Mouse (Mus musculus) MEL (cell line): ENCODE measurements around the gene Olfr1261. TPM values are rescaled to one million over a fixed set of nuclear protein-coding genes. Genes with fewer than 3 reads are reported as not detected.

Source experiments
- DNase-seq: peaks from one replicate; pipeline ENCODE4 v3.0.0; 2011; ENCODE audit warnings: low read depth, low spot score
- H3K27ac ChIP-seq: 2 replicates; pipeline ENCODE4 v1.5.1; 2012; ENCODE audit warnings: low read depth, mild to moderate bottlenecking, control low read depth, low read length, moderate library complexity; ENCODE audit not compliant: control insufficient read depth
- H3K27me3 ChIP-seq, 2 experiments: fragments of 150-350 bp in 1 of 2; sonication (generic) in 1 of 2; 2 replicates each; pipeline ENCODE4 v1.6.1; 2012; ENCODE audit warnings: low read length in 2 of 2, mild to moderate bottlenecking in 2 of 2, improper control_type of control experiment in 1 of 2, moderate library complexity in 1 of 2; ENCODE audit not compliant: insufficient read depth in 2 of 2, control insufficient read depth in 1 of 2
- H3K36me3 ChIP-seq, 2 experiments: 2 replicates each; pipeline ENCODE4 v1.6.1; 2012 to 2014; ENCODE audit warnings: low read length in 2 of 2, improper control_type of control experiment in 1 of 2, inconsistent platforms in 1 of 2, mild to moderate bottlenecking in 1 of 2; ENCODE audit not compliant: insufficient read depth in 2 of 2, control insufficient read depth in 1 of 2
- H3K4me1 ChIP-seq, 2 experiments: fragments of 150-350 bp in 1 of 2; sonication (generic) in 1 of 2; 2 replicates each; pipeline ENCODE4 v1.6.1; 2012; ENCODE audit warnings: low read length in 2 of 2, improper control_type of control experiment in 1 of 2, mild to moderate bottlenecking in 1 of 2; ENCODE audit not compliant: insufficient read depth in 2 of 2, control insufficient read depth in 1 of 2
- H3K4me3 ChIP-seq, 2 experiments: fragments of 150-350 bp in 1 of 2; sonication (generic) in 1 of 2; 2 replicates each; pipeline ENCODE4 v1.5.1; 2012; ENCODE audit warnings: low read depth in 2 of 2, low read length in 2 of 2, mild to moderate bottlenecking in 2 of 2, moderate library complexity in 2 of 2, control low read depth in 1 of 2, improper control_type of control experiment in 1 of 2; ENCODE audit not compliant: control insufficient read depth in 1 of 2, insufficient read depth in 1 of 2
- H3K79me2 ChIP-seq: 2 replicates; pipeline ENCODE4 v1.6.1; 2012; ENCODE audit warnings: mild to moderate bottlenecking, low read length, moderate library complexity; ENCODE audit not compliant: control insufficient read depth, poor library complexity, insufficient read depth
- H3K9ac ChIP-seq: 2 replicates; pipeline ENCODE4 v1.6.1; 2012; ENCODE audit warnings: low read depth, mild to moderate bottlenecking, control low read depth, low read length, moderate library complexity; ENCODE audit not compliant: control insufficient read depth, poor library complexity, severe bottlenecking
- H3K9me3 ChIP-seq: fragments of 150-350 bp; sonication (generic); replicated peaks from 2 replicates; pipeline ENCODE4 v1.6.1; 2012; ENCODE audit warnings: mild to moderate bottlenecking, low read length, improper control_type of control experiment, moderate library complexity; ENCODE audit not compliant: insufficient read depth
- CTCF ChIP-seq, 3 experiments: IDR thresholded peaks in 2 of 3; conservative IDR thresholded peaks in 1 of 3; 2 replicates each; pipeline ENCODE4 v1.5.1; 2011 to 2012; ENCODE audit warnings: low read length in 3 of 3, low read depth in 2 of 3, mild to moderate bottlenecking in 2 of 3, improper control_type of control experiment in 1 of 3, inconsistent platforms in 1 of 3, mixed read lengths in 1 of 3, moderate library complexity in 1 of 3; ENCODE audit not compliant: control insufficient read depth in 1 of 3, insufficient read depth in 1 of 3, poor library complexity in 1 of 3, severe bottlenecking in 1 of 3
- E2F4 ChIP-seq: IDR thresholded peaks from 2 replicates; pipeline ENCODE4 v1.6.1; 2011; ENCODE audit warnings: low read depth, low read length, improper control_type of control experiment, borderline replicate concordance
- ELF1 ChIP-seq: IDR thresholded peaks from 2 replicates; pipeline ENCODE4 v1.6.1; 2014; ENCODE audit warnings: low read depth, mild to moderate bottlenecking, inconsistent platforms, low read length, improper control_type of control experiment, moderate library complexity
- HCFC1 ChIP-seq: IDR thresholded peaks from 2 replicates; pipeline ENCODE4 v1.6.1; 2012; ENCODE audit warnings: low read depth, mild to moderate bottlenecking, inconsistent platforms, low read length, improper control_type of control experiment, moderate library complexity
- JUND ChIP-seq: IDR thresholded peaks from 2 replicates; pipeline ENCODE4 v1.6.1; 2011; ENCODE audit warnings: low read depth, mild to moderate bottlenecking, improper control_type of control experiment, low read length
- MAFK ChIP-seq: IDR thresholded peaks from 2 replicates; pipeline ENCODE4 v1.6.1; 2011; ENCODE audit warnings: low read depth, mild to moderate bottlenecking, low read length, improper control_type of control experiment, borderline replicate concordance
- MAZ ChIP-seq: IDR thresholded peaks from 2 replicates; pipeline ENCODE4 v1.6.1; 2012; ENCODE audit warnings: low read depth, mild to moderate bottlenecking, inconsistent platforms, low read length, improper control_type of control experiment
- MXI1 ChIP-seq: IDR thresholded peaks from 2 replicates; pipeline ENCODE4 v1.6.1; 2011; ENCODE audit warnings: mild to moderate bottlenecking, low read depth, low read length, improper control_type of control experiment
- MYB ChIP-seq: IDR thresholded peaks from 2 replicates; pipeline ENCODE4 v1.6.1; 2011; ENCODE audit warnings: mild to moderate bottlenecking, low read depth, low read length, improper control_type of control experiment
- MYC ChIP-seq: IDR thresholded peaks from 2 replicates; pipeline ENCODE4 v1.6.1; 2011; ENCODE audit warnings: low read depth, mild to moderate bottlenecking, low read length, improper control_type of control experiment, moderate library complexity
- POLR2A ChIP-seq, 2 experiments: IDR thresholded peaks; 2 replicates each; pipeline ENCODE4 v1.6.1; 2011 to 2012; ENCODE audit warnings: low read length in 2 of 2, mild to moderate bottlenecking in 2 of 2, control low read depth in 1 of 2, improper control_type of control experiment in 1 of 2, low read depth in 1 of 2, moderate library complexity in 1 of 2; ENCODE audit not compliant: control insufficient read depth in 1 of 2, insufficient read depth in 1 of 2, poor library complexity in 1 of 2
- POLR2AphosphoS2 ChIP-seq: IDR thresholded peaks from 2 replicates; pipeline ENCODE4 v1.6.1; 2011; ENCODE audit warnings: low read length, improper control_type of control experiment
- SMC3 ChIP-seq: IDR thresholded peaks from 2 replicates; pipeline ENCODE4 v1.6.1; 2011; ENCODE audit warnings: low read depth, low read length, improper control_type of control experiment
- TBP ChIP-seq: IDR thresholded peaks from 2 replicates; pipeline ENCODE4 v1.8.0; 2011; ENCODE audit warnings: low read depth, low read length, improper control_type of control experiment
- TCF12 ChIP-seq: IDR thresholded peaks from 2 replicates; pipeline ENCODE4 v1.6.1; 2014; ENCODE audit warnings: low read depth, mild to moderate bottlenecking, inconsistent platforms, low read length, improper control_type of control experiment, moderate library complexity
- UBTF ChIP-seq: IDR thresholded peaks from 2 replicates; pipeline ENCODE4 v1.6.1; 2012; ENCODE audit warnings: low read depth, mild to moderate bottlenecking, inconsistent platforms, low read length, improper control_type of control experiment, moderate library complexity, borderline replicate concordance; ENCODE audit not compliant: insufficient read depth
- USF1 ChIP-seq: IDR thresholded peaks from 2 replicates; pipeline ENCODE4 v1.6.1; 2014; ENCODE audit warnings: low read depth, mild to moderate bottlenecking, inconsistent platforms, low read length, improper control_type of control experiment, moderate library complexity
- USF2 ChIP-seq, 2 experiments: IDR thresholded peaks; 2 replicates each; pipeline ENCODE4 v1.6.1; 2011 to 2012; ENCODE audit warnings: improper control_type of control experiment in 2 of 2, low read length in 2 of 2, borderline replicate concordance in 1 of 2, inconsistent platforms in 1 of 2, low read depth in 1 of 2, mild to moderate bottlenecking in 1 of 2; ENCODE audit not compliant: insufficient read depth in 1 of 2
- ZKSCAN1 ChIP-seq: IDR thresholded peaks from 2 replicates; pipeline ENCODE4 v1.6.1; 2012; ENCODE audit warnings: low read depth, mild to moderate bottlenecking, inconsistent platforms, low read length, improper control_type of control experiment, moderate library complexity
- ZNF384 ChIP-seq: IDR thresholded peaks from 2 replicates; pipeline ENCODE4 v1.6.1; 2012; ENCODE audit warnings: low read depth, mild to moderate bottlenecking, inconsistent platforms, low read length, improper control_type of control experiment
- polyA plus RNA-seq, 2 experiments: library from polyadenylated mRNA; stranded (reverse) in 1 of 2; unstranded in 1 of 2; fragments of >175 nt in 1 of 2; fragments of >200 nt in 1 of 2; gene quantifications; 2 replicates each; pipeline versions ENCODE4 v1.2.1 to v1.2.4; 2012; ENCODE audit warnings: low replicate concordance in 2 of 2, low read depth in 1 of 2; ENCODE audit not compliant: insufficient read length in 2 of 2, insufficient read depth in 1 of 2, missing spikeins in 1 of 2
- total RNA-seq: library from RNA; depleted of rRNA; stranded (reverse); fragments of 300-350 nt; gene quantifications from 2 replicates; pipeline ENCODE4 v1.2.3, GENCODE M21; 2012; rRNA removed

Gene Olfr1261
- total and polyA plus RNA-seq, 3 experiments, result not detected

GRCm38 (mm10) chr2:90025477-90025876, 34.5 kb downstream of the Olfr1261 start, which contains the start of gene Olfr1264:
Gene Olfr1264, minus strand, starts transcription at chr2:90025577.
- Histone ChIP-seq H3K4me3 (no peak within 1 kb of the TSS), H3K79me2 (no peaks in the 10 kb centered on the region), H3K9ac (no peak within 1 kb of the TSS), H3K27me3 (no peaks in the 10 kb centered on the region), H3K36me3 (no peaks in the 10 kb centered on the region), H3K4me1 (no peaks in the 10 kb centered on the region), H3K27ac (no peak within 1 kb of the TSS)
- TF ChIP-seq HCFC1 (no peak), ZNF384 (no peak), USF2 (IDR thresholded peaks at IDR 0.05; ENCODE audit: borderline replicate concordance in 1 of 2, insufficient read depth in 1 of 2, low read depth in 1 of 2, low read length in 2 of 2) (no peak), POLR2AphosphoS2 (no peak), MAZ (no peak), MAFK (no peak), TCF12 (no peak), MXI1 (no peak), SMC3 (no peak), POLR2A (IDR thresholded peaks at IDR 0.05; ENCODE audit: control insufficient read depth in 1 of 2, insufficient read depth in 1 of 2, low read depth in 1 of 2, low read length in 2 of 2, poor library complexity in 1 of 2) (no peak), ELF1 (no peak), JUND (no peak), ZKSCAN1 (no peak), MYB (no peak), UBTF (no peak), E2F4 (no peak), MYC (no peak), TBP (no peak), CTCF (IDR thresholded peaks at IDR 0.05 in 2 of 3, conservative IDR thresholded peaks at IDR 0.05 in 1 of 3; ENCODE audit: control insufficient read depth in 1 of 3, insufficient read depth in 1 of 3, low read depth in 2 of 3, low read length in 3 of 3, poor library complexity in 1 of 3, severe bottlenecking in 1 of 3) (no peak), USF1 (no peak)
- TF ChIP-seq, all 39 proteins: peak for 0
- H3K9me3 ChIP-seq, result 0 out of 2 replicates have a peak, but pooled peaks cover 1% of the 10 kb centered on the region
- no peak for DNase-seq

DNA sequence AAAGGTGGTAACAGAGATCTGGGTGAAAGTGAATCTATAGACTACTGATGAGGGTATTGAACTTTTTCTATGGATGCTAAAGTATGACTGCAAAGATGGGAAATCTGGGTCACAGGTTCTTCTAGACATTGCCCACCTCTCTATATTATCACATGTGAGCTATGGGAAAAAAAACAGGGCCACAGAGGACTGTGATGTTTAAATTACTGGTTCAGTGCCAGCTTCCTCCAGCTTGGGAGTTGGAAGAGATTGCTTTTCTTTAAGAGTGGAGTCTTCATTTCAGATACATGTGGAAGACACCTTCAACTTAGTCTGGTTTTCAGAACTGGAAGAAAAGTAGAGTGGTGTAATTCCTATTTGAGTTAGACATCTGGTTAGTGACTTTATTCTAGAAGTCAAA, 44.0 kb downstream of the Olfr1261 start, which contains the start of gene Olfr1265:
Gene Olfr1265, plus strand, starts transcription at position 301 of the 400 bp plus-strand sequence.
- no peaks in the 10 kb centered on the region for H3K27me3 ChIP-seq
- no peaks in the 10 kb centered on the region for H3K4me1 ChIP-seq
- no peaks in the 10 kb centered on the region for H3K36me3 ChIP-seq
- no peaks in the 10 kb centered on the region for H3K79me2 ChIP-seq
- TF ChIP-seq MXI1 (no peak), MYC (no peak), CTCF (IDR thresholded peaks at IDR 0.05 in 2 of 3, conservative IDR thresholded peaks at IDR 0.05 in 1 of 3; ENCODE audit: control insufficient read depth in 1 of 3, insufficient read depth in 1 of 3, low read depth in 2 of 3, low read length in 3 of 3, poor library complexity in 1 of 3, severe bottlenecking in 1 of 3) (no peak), USF2 (IDR thresholded peaks at IDR 0.05; ENCODE audit: borderline replicate concordance in 1 of 2, insufficient read depth in 1 of 2, low read depth in 1 of 2, low read length in 2 of 2) (no peak)
- no peak within 1 kb of the TSS for H3K9ac ChIP-seq
- no peaks in the 10 kb centered on the region for H3K9me3 ChIP-seq
- no peak for DNase-seq
- no peak within 1 kb of the TSS for H3K4me3 ChIP-seq
- no peak within 1 kb of the TSS for H3K27ac ChIP-seq

Other genes with a start within 250 kb of the Olfr1261 start
- gene Olfr1253, start 234.1 kb upstream of the Olfr1261 start, total RNA-seq, result not detected in 2 replicates
- gene Olfr1253, start 234.1 kb upstream of the Olfr1261 start, polyA plus RNA-seq, result not detected
- gene Olfr1254, start 197.6 kb upstream of the Olfr1261 start, total RNA-seq, result not detected in 2 replicates
- gene Olfr1254, start 197.6 kb upstream of the Olfr1261 start, polyA plus RNA-seq, result not detected
- gene Olfr1255, start 179.2 kb upstream of the Olfr1261 start, total RNA-seq, result not detected in 2 replicates
- gene Olfr1255, start 179.2 kb upstream of the Olfr1261 start, polyA plus RNA-seq, result not detected
- not detected in 2 replicates for gene Olfr1256, start 149.7 kb upstream of the Olfr1261 start, total RNA-seq
- not detected for gene Olfr1256, start 149.7 kb upstream of the Olfr1261 start, polyA plus RNA-seq
- gene Olfr48, start 143.0 kb upstream of the Olfr1261 start, total RNA-seq, result not detected in 2 replicates
- gene Olfr48, start 143.0 kb upstream of the Olfr1261 start, polyA plus RNA-seq, result not detected
- not detected in 2 replicates for gene Olfr1257, start 112.8 kb upstream of the Olfr1261 start, total RNA-seq
- gene Olfr1257, start 112.8 kb upstream of the Olfr1261 start, polyA plus RNA-seq, result not detected
- not detected in 2 replicates for gene Olfr1258, start 63.9 kb upstream of the Olfr1261 start, total RNA-seq
- not detected for gene Olfr1258, start 63.9 kb upstream of the Olfr1261 start, polyA plus RNA-seq
- gene Olfr1259, start 42.6 kb upstream of the Olfr1261 start, total RNA-seq, result not detected in 2 replicates
- not detected for gene Olfr1259, start 42.6 kb upstream of the Olfr1261 start, polyA plus RNA-seq
- gene Olfr1260, start 16.9 kb upstream of the Olfr1261 start, total RNA-seq, result not detected in 2 replicates
- gene Olfr1260, start 16.9 kb upstream of the Olfr1261 start, polyA plus RNA-seq, result not detected
- gene Olfr1262, start 8.9 kb downstream of the Olfr1261 start, total RNA-seq, result not detected in 2 replicates
- gene Olfr1262, start 8.9 kb downstream of the Olfr1261 start, polyA plus RNA-seq, result not detected
- not detected in 2 replicates for gene Olfr1263, start 20.9 kb downstream of the Olfr1261 start, total RNA-seq
- not detected for gene Olfr1263, start 20.9 kb downstream of the Olfr1261 start, polyA plus RNA-seq
- not detected in 2 replicates for gene Olfr1264, start 34.4 kb downstream of the Olfr1261 start, total RNA-seq
- not detected for gene Olfr1264, start 34.4 kb downstream of the Olfr1261 start, polyA plus RNA-seq
- not detected in 2 replicates for gene Olfr1265, start 44.1 kb downstream of the Olfr1261 start, total RNA-seq
- gene Olfr1265, start 44.1 kb downstream of the Olfr1261 start, polyA plus RNA-seq, result under 1 TPM in 1 of 2 experiments, not detected in 1; 0.06 TPM
- gene Olfr140, start 72.4 kb downstream of the Olfr1261 start, total RNA-seq, result not detected in 2 replicates
- not detected for gene Olfr140, start 72.4 kb downstream of the Olfr1261 start, polyA plus RNA-seq
- not detected in 2 replicates for gene Olfr1269, start 130.2 kb downstream of the Olfr1261 start, total RNA-seq
- not detected for gene Olfr1269, start 130.2 kb downstream of the Olfr1261 start, polyA plus RNA-seq
- not detected in 2 replicates for gene Olfr32, start 151.1 kb downstream of the Olfr1261 start, total RNA-seq
- not detected for gene Olfr32, start 151.1 kb downstream of the Olfr1261 start, polyA plus RNA-seq
- not detected in 2 replicates for gene Olfr1270, start 161.9 kb downstream of the Olfr1261 start, total RNA-seq
- not detected for gene Olfr1270, start 161.9 kb downstream of the Olfr1261 start, polyA plus RNA-seq
- not detected in 2 replicates for gene Olfr1506, start 233.3 kb downstream of the Olfr1261 start, total RNA-seq
- gene Olfr1506, start 233.3 kb downstream of the Olfr1261 start, polyA plus RNA-seq, result not detected